8 mouse cellular contexts compared by ENCODE assay signal in the genomic region with DNA sequence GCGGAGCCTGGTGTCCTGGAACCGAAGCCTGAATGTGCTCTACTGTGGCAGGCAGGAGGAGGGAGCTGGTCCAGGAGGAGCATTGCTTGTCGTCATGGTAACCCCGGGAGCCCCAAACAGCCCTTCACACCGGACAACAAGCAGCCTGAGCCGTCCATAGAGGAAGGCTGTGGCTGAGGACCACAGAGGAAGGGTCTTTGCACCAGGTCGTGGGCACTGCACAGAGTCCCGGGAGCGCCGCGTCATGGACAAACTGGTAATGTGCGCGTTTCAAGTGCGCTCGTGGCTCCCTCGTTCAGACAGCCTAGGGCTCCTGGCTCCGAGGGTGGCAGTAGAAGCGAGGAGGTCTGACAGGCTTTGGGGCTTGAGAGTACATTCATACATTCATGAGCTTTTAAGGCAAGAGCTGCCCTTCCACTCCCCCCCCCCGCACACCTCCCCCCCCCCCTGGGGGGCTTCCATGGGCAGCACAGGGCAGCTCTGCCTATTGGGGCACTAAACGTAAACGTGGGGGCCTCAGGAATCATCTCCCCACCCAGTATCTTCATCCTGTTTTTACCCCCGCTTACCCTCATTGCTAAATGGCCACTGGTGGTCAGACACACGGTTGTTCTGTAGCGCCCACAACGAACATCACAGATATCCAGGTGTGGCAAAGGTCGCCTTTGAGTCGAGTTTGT. TPM values are rescaled to one million over a fixed set of nuclear protein-coding genes. Genes with fewer than 3 reads are reported as not detected.
DNase-seq lines count a peak whose midpoint lies in the region; ATAC-seq and TF ChIP-seq lines count a peak whose summit lies in the region.

No protein-coding gene starts in this region.

- intact Hi-C loops in left cerebral cortex, postnatal 25 days (cut with DNase I): loop anchor here (5.0 kb wide), 2 partner anchors 128 to 238 kb away; partner anchors contain the start of gene Trio

- H3K27ac ChIP-seq in forebrain, embryonic 15.5 days (replicated peaks): no peak overlapping the region
- no peak overlapping the region for H3K27ac ChIP-seq in hindbrain, postnatal 0 days
- H3K27ac ChIP-seq in midbrain, embryonic 15.5 days: no peak overlapping the region

- peak; percentile 71 for TF ChIP-seq CTCF in hindbrain, postnatal 0 days (IDR thresholded peaks at IDR 0.05; ENCODE audit: low read depth)

- ATAC-seq in forebrain, embryonic 15.5 days (replicated peaks): peak; percentile 91
- peak; percentile 88 for ATAC-seq in hindbrain, postnatal 0 days
- peak; percentile 91 for ATAC-seq in midbrain, embryonic 15.5 days (replicated peaks)
- no peak for ATAC-seq in inflammation-experienced regulatory T-cells, adult 6 months

- peaks cover 22% of the 10 kb centered on the region for H3K4me1 ChIP-seq in forebrain, embryonic 15.5 days
- peaks cover 4% of the 10 kb centered on the region for H3K4me1 ChIP-seq in hindbrain, postnatal 0 days (ENCODE audit: insufficient read depth, low read length)
- H3K4me1 ChIP-seq in midbrain, embryonic 15.5 days: peaks cover 25% of the 10 kb centered on the region

- peak; percentile 70 for DNase-seq in Muller cell, postnatal 12 days (ENCODE audit: inconsistent ontology term)
- peak; percentile 20 for DNase-seq in cerebellum, adult 11 months
- peak; percentile 79 for DNase-seq in hindbrain, postnatal 0 days (ENCODE audit: low spot score)
- DNase-seq in left cerebral cortex, postnatal 25 days (ENCODE audit: low spot score in 2 of 2): peak; percentile 60
- no peak for DNase-seq in urinary bladder, postnatal 10 days (ENCODE audit: low spot score)

- 4% methylated on average over 26 of the region's 27 CpGs for WGBS in forebrain, embryonic 15.5 days
- WGBS in hindbrain, postnatal 0 days: 5% methylated on average over 27 of the region's 27 CpGs
- WGBS in midbrain, embryonic 15.5 days: 5% methylated on average over 27 of the region's 27 CpGs

- H3K4me2 ChIP-seq in forebrain, embryonic 15.5 days (replicated peaks): peak overlapping the region; percentile 90
- peak overlapping the region; percentile 59 for H3K4me2 ChIP-seq in hindbrain, postnatal 0 days (ENCODE audit: low read depth, low read length)
- H3K4me2 ChIP-seq in midbrain, embryonic 15.5 days: peak overlapping the region; percentile 94

- peak overlapping the region; percentile 41; the same call in 1 of the 2 replicates for H3K9ac ChIP-seq in forebrain, embryonic 15.5 days (replicated peaks)
- peak overlapping the region; percentile 2; the same call in 1 of the 2 replicates for H3K9ac ChIP-seq in hindbrain, postnatal 0 days (replicated peaks; ENCODE audit: low read length)
- H3K9ac ChIP-seq in midbrain, embryonic 15.5 days: peak overlapping the region; percentile 50

- peak overlapping the region; percentile 46 for H3K4me3 ChIP-seq in forebrain, embryonic 15.5 days
- peak overlapping the region; percentile 28 for H3K4me3 ChIP-seq in hindbrain, postnatal 0 days (ENCODE audit: low read length)
- peak overlapping the region; percentile 42 for H3K4me3 ChIP-seq in midbrain, embryonic 15.5 days

- no peaks in the 10 kb centered on the region for H3K27me3 ChIP-seq in forebrain, embryonic 15.5 days
- H3K27me3 ChIP-seq in hindbrain, postnatal 0 days (ENCODE audit: insufficient read depth, low read length): no peaks in the 10 kb centered on the region
- 0 out of 2 replicates have a peak, but pooled peaks cover 3% of the 10 kb centered on the region for H3K27me3 ChIP-seq in midbrain, embryonic 15.5 days (replicated peaks)

- H3K9me3 ChIP-seq in forebrain, embryonic 15.5 days: no peaks in the 10 kb centered on the region
- no peaks in the 10 kb centered on the region for H3K9me3 ChIP-seq in hindbrain, postnatal 0 days (ENCODE audit: low read length)
- no peaks in the 10 kb centered on the region for H3K9me3 ChIP-seq in midbrain, embryonic 15.5 days

- no peaks in the 10 kb centered on the region for H3K36me3 ChIP-seq in forebrain, embryonic 15.5 days
- no peaks in the 10 kb centered on the region for H3K36me3 ChIP-seq in hindbrain, postnatal 0 days (ENCODE audit: insufficient read depth, low read length)
- H3K36me3 ChIP-seq in midbrain, embryonic 15.5 days (replicated peaks): no peaks in the 10 kb centered on the region

RNA-seq across cellular contexts. Expression of gene Dnah5, which starts 48.6 kb away (rescaled TPM):
- 0.15 and 0.20 TPM in 2 replicates for polyA plus RNA-seq in forebrain, embryonic 15.5 days (2015; fragmentation: Nextera tagmentation; extraction: Ambion mirVana)
- 0.58 and 0.68 TPM in 2 replicates for total RNA-seq in hindbrain, postnatal 0 days (2014; rRNA removed)
- polyA plus RNA-seq in hindbrain, postnatal 0 days (2015; fragmentation: Nextera tagmentation; extraction: Ambion mirVana): 0.11 TPM in 2 replicates
- total RNA-seq in left cerebral cortex, postnatal 25 days (2021): 1 to 10 TPM; 2.3 to 2.6 TPM
- polyA plus RNA-seq in midbrain, embryonic 15.5 days (2015; fragmentation: Nextera tagmentation; extraction: Ambion mirVana): 0.25 and 0.27 TPM in 2 replicates
- under 1 TPM in 1 of 3 experiments, not detected in 2; 0.03 TPM for polyA plus RNA-seq in inflammation-experienced regulatory T-cells, adult 6 months (2017; shearing (Covaris generic))
